Mouse (Mus musculus) adipose tissue, adult 10 weeks (tissue): ENCODE data around the gene 4930486L24Rik. TPM values are rescaled to one million over a fixed set of nuclear protein-coding genes. Genes with fewer than 3 reads are reported as not detected.

ENCODE experiments used
- polyA plus RNA-seq: library from polyadenylated mRNA; stranded (reverse); fragments of 350-450 nt; fragmentation: Illumina TruSeq; extraction: RNeasy Lipid Tissue Mini Kit (QIAGEN cat#74804); gene quantifications from one replicate; pipeline ENCODE4 v1.2.3, GENCODE M21; 2014; ENCODE audit warnings: low read depth, low replicate concordance

Gene 4930486L24Rik
- polyA plus RNA-seq: 2.1 TPM

GRCm38 (mm10) chr13:60864281-60864680, at the start of gene 4930486L24Rik:
TSS of gene 4930486L24Rik (minus strand) at chr13:60864475.

GRCm38 (mm10) chr13:60904780-60905179, 40.5 kb upstream of the 4930486L24Rik start, which contains the start of gene Tpbpb:
TSS of gene Tpbpb (minus strand) at chr13:60904880.

GRCm38 (mm10) chr13:60897328-60897727, 33.1 kb upstream of the 4930486L24Rik start, which contains the start of gene Ctla2b:
TSS of gene Ctla2b (minus strand) at chr13:60897447.

GRCm38 (mm10) chr13:60896794-60897193, 32.5 kb upstream of the 4930486L24Rik start, which contains the start of gene Gm49392:
TSS of gene Gm49392 (minus strand) at chr13:60896894.

GRCm38 (mm10) chr13:60802749-60803148, 61.5 kb downstream of the 4930486L24Rik start, which contains the start of gene Ctsll3:
TSS of gene Ctsll3 (minus strand) at chr13:60802849.

Other genes starting within 250 kb of the 4930486L24Rik start
- gene BC051665, start 78.1 kb downstream of the 4930486L24Rik start, polyA plus RNA-seq: not detected
- gene Ctsll3, start 61.6 kb downstream of the 4930486L24Rik start, polyA plus RNA-seq: not detected
- not detected for gene Gm49392, start 32.4 kb upstream of the 4930486L24Rik start, polyA plus RNA-seq
- gene Ctla2b, start 33.0 kb upstream of the 4930486L24Rik start, polyA plus RNA-seq: 9.9 TPM
- gene Tpbpb, start 40.4 kb upstream of the 4930486L24Rik start, polyA plus RNA-seq: not detected
- 0.82 TPM for gene Gm49393, start 71.1 kb upstream of the 4930486L24Rik start, polyA plus RNA-seq
- gene Gm49391, start 72.1 kb upstream of the 4930486L24Rik start, polyA plus RNA-seq: 2.6 TPM
- gene Ctla2a, start 72.2 kb upstream of the 4930486L24Rik start, polyA plus RNA-seq: 38.0 TPM
- gene Tpbpa, start 77.5 kb upstream of the 4930486L24Rik start, polyA plus RNA-seq: not detected
- gene Ctsj, start 141.5 kb upstream of the 4930486L24Rik start, polyA plus RNA-seq: not detected
- not detected for gene Ctsq, start 176.2 kb upstream of the 4930486L24Rik start, polyA plus RNA-seq